Mouse (Mus musculus): Measurements from ENCODE around the gene Nfil3. TPM values are rescaled to one million over a fixed set of nuclear protein-coding genes. Genes with fewer than 3 reads are reported as not detected.

The Nfil3 gene
- polyA plus RNA-seq, 1 experiment from 2014 or later = 18.9 TPM

DNA sequence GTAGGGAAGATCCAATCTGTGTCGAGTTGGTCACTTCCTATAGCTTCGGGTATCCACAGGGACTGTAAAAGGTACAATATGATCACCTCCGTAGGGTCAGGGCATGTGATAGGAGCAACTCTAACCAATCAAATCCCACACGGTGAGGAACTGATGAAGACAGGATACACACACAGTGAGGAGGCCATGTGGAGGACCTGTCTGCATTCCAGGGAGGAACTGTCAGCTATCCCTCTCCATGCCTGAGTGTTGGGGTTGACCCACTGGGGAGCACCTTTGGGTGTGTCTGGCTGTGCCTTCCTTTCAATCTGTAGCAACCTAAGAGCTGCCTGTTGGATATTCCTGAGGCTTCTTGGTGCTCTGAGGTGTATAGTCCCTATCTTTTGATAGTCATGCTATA lies 18.0 kb downstream of the Nfil3 start:
- Histone ChIP-seq H3K36me3 (ENCODE audit: control insufficient read depth, insufficient read depth, low read length) (peaks cover 21% of the 10 kb centered on the region), H3K4me1 (ENCODE audit: control insufficient read depth, insufficient read depth, low read length) (no peaks in the 10 kb centered on the region), H3K4me3 (ENCODE audit: low read length) (no peak overlapping the region), H3K4me2 (replicated peaks; ENCODE audit: low read depth, low read length) (no peak overlapping the region), H3K9me3 (ENCODE audit: control insufficient read depth, low read length) (no peaks in the 10 kb centered on the region), H3K27ac (ENCODE audit: low read depth, low read length) (no peak overlapping the region), H3K27me3 (ENCODE audit: control insufficient read depth, insufficient read depth, low read length) (no peaks in the 10 kb centered on the region), H3K9ac (ENCODE audit: low read depth, low read length) (no peak overlapping the region)
- ATAC-seq (ENCODE audit: low FRiP score, low TSS enrichment) = no peak
- WGBS = 91% methylated on average over 4 of the region's 4 CpGs

DNA sequence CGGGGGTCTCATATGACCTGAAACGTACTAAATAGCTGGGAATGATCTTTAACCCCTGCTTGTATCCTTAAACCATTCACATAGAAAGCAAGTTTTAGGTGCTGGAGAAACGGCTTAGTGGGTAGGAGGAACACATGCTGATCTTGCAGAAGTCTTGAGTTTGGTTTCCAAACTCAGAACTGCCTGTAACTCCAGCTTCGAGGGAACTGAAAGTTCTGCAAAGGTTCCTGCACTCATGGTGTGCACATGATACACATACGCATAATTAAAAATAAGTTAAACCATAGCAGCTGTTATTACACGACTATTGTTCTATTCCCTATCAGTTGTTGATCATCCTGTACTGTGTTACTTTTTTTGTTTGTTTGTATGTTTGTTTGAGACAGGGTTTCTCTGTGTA lies 18.5 kb downstream of the Nfil3 start:
- Histone ChIP-seq H3K4me3 (ENCODE audit: low read length) (no peak overlapping the region), H3K27me3 (ENCODE audit: control insufficient read depth, insufficient read depth, low read length) (no peaks in the 10 kb centered on the region), H3K4me2 (replicated peaks; ENCODE audit: low read depth, low read length) (no peak overlapping the region), H3K9ac (ENCODE audit: low read depth, low read length) (no peak overlapping the region), H3K27ac (ENCODE audit: low read depth, low read length) (no peak overlapping the region), H3K4me1 (ENCODE audit: control insufficient read depth, insufficient read depth, low read length) (no peaks in the 10 kb centered on the region), H3K9me3 (ENCODE audit: control insufficient read depth, low read length) (no peaks in the 10 kb centered on the region), H3K36me3 (ENCODE audit: control insufficient read depth, insufficient read depth, low read length) (peaks cover 15% of the 10 kb centered on the region)
- no peak for ATAC-seq (ENCODE audit: low FRiP score, low TSS enrichment)
- 84% methylated on average over 6 of the region's 6 CpGs for WGBS

DNA sequence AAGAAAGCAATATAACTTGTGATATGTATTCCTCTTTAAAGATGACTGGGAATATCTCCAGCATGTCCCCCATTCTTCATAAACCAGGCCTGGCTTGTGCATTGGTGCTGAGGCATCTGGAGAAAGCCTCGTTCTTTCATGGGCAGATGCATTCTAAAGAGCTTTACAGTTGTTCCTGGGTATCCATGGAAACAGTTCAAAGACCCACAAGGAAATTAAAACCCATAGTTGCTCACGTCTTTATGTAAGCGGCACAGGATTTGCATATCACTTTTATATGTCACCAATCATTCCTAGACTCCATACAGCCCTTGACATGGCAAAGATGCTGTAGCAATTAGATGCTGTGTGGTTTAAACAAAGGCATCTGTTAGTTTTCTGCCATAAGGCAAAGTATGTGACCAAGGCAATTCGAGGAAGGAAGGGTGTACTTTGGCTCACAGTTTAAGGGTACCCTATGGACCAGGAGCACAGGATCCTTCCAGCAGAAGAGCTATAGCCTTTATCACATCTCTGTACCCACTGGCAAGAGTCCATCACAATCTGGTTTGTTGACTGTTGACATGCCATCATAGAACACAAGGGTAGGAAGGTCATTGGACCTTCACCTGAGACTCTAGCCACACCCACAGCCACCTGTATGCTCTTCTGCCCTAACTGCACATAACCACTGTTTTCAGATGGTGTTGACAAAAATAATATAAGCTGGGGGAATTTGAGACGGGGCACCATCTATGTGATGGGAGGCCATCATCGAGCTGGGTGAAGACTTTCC lies 26.9 kb downstream of the Nfil3 start:
- no peaks in the 10 kb centered on the region for H3K36me3 ChIP-seq (ENCODE audit: control insufficient read depth, insufficient read depth, low read length)
- no peak overlapping the region for H3K4me3 ChIP-seq (ENCODE audit: low read length)
- no peaks in the 10 kb centered on the region for H3K27me3 ChIP-seq (ENCODE audit: control insufficient read depth, insufficient read depth, low read length)
- H3K4me2 ChIP-seq (replicated peaks; ENCODE audit: low read depth, low read length) = no peak overlapping the region
- ATAC-seq (ENCODE audit: low FRiP score, low TSS enrichment) = no peak
- no peak overlapping the region for H3K9ac ChIP-seq (ENCODE audit: low read depth, low read length)
- 91% methylated on average over 6 of the region's 6 CpGs for WGBS
- H3K27ac ChIP-seq (ENCODE audit: low read depth, low read length) = no peak overlapping the region
- H3K9me3 ChIP-seq (ENCODE audit: control insufficient read depth, low read length) = peaks cover 2% of the 10 kb centered on the region; the same call in 1 of the 2 replicates
- no peaks in the 10 kb centered on the region for H3K4me1 ChIP-seq (ENCODE audit: control insufficient read depth, insufficient read depth, low read length)

DNA sequence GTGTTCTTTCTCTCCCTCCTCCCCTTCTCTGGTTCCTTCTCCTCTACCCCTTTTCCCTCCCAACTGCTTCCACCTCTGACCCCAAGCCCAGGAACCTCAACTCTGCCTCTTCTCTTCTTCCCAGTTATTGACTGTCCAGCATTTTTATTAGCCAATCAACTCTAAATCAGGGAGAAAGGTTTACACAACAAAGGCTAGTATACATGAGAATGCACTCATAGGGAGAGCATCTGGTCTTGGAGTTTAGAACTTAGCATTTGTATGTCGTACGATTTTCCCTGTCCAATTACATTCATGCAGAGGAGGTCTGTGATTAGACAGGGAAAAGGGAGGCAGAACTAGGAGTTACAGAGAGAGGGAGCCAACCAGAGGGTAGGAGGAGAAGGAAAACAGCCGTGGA lies 31.7 kb downstream of the Nfil3 start:
- no peaks in the 10 kb centered on the region for H3K4me1 ChIP-seq (ENCODE audit: control insufficient read depth, insufficient read depth, low read length)
- no peak overlapping the region for H3K4me3 ChIP-seq (ENCODE audit: low read length)
- peaks cover 2% of the 10 kb centered on the region; the same call in 1 of the 2 replicates for H3K9me3 ChIP-seq (ENCODE audit: control insufficient read depth, low read length)
- H3K4me2 ChIP-seq (replicated peaks; ENCODE audit: low read depth, low read length) = no peak overlapping the region
- WGBS = 82% methylated on average over 3 of the region's 3 CpGs
- no peak overlapping the region for H3K27ac ChIP-seq (ENCODE audit: low read depth, low read length)
- ATAC-seq (ENCODE audit: low FRiP score, low TSS enrichment) = no peak
- H3K36me3 ChIP-seq (ENCODE audit: control insufficient read depth, insufficient read depth, low read length) = no peaks in the 10 kb centered on the region
- H3K9ac ChIP-seq (ENCODE audit: low read depth, low read length) = no peak overlapping the region
- H3K27me3 ChIP-seq (ENCODE audit: control insufficient read depth, insufficient read depth, low read length) = no peaks in the 10 kb centered on the region

DNA sequence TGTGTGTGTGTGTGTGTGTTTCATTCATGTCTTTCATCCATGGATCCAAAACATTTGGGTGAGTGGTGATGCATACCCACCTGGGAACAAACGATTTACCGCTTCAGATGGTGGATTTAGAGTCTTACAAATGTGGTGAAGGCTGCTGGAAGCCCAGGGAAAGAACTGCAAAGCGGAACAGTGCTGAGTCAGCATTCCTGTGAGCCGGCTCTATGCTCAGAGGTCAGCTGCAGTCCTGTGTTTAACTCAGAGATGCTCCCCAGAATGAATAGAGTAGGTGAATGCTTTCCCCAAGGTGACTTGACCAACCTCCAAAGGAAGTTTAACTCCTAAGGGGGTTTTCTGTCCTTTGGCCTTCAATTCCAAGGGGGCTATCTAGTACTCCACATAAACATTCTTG lies 33.3 kb downstream of the Nfil3 start:
- Histone ChIP-seq H3K4me2 (replicated peaks; ENCODE audit: low read depth, low read length) (no peak overlapping the region), H3K27me3 (ENCODE audit: control insufficient read depth, insufficient read depth, low read length) (no peaks in the 10 kb centered on the region), H3K9me3 (ENCODE audit: control insufficient read depth, low read length) (peaks cover under 1% of the 10 kb centered on the region; the same call in 1 of the 2 replicates), H3K27ac (ENCODE audit: low read depth, low read length) (no peak overlapping the region), H3K36me3 (ENCODE audit: control insufficient read depth, insufficient read depth, low read length) (no peaks in the 10 kb centered on the region), H3K9ac (ENCODE audit: low read depth, low read length) (no peak overlapping the region), H3K4me3 (ENCODE audit: low read length) (no peak overlapping the region), H3K4me1 (ENCODE audit: control insufficient read depth, insufficient read depth, low read length) (no peaks in the 10 kb centered on the region)
- ATAC-seq (ENCODE audit: low FRiP score, low TSS enrichment) = no peak
- WGBS = 77% methylated on average over 4 of the region's 4 CpGs

DNA sequence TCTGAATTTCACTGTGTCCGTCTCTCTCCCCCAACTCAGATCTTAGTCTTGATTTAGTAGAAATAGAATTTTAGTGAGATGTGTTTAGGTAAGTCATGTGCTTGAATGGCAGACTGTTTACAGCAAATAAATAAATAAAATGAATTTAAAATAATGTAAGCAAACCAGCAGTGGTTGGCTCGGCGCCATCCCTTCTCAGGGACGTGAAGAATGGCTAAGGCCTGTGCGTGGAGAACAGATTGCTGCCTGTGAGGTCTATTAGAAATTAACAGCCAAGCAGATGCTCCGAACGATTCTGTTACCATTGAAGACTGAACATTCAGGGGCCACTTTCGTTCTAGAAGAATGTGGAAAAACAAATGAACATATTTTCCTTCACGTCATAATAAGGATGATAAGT lies 35.1 kb downstream of the Nfil3 start:
- 85% methylated on average over 9 of the region's 9 CpGs for WGBS
- Histone ChIP-seq H3K27me3 (ENCODE audit: control insufficient read depth, insufficient read depth, low read length) (no peaks in the 10 kb centered on the region), H3K36me3 (ENCODE audit: control insufficient read depth, insufficient read depth, low read length) (no peaks in the 10 kb centered on the region), H3K27ac (ENCODE audit: low read depth, low read length) (no peak overlapping the region), H3K9me3 (ENCODE audit: control insufficient read depth, low read length) (no peaks in the 10 kb centered on the region), H3K4me1 (ENCODE audit: control insufficient read depth, insufficient read depth, low read length) (no peaks in the 10 kb centered on the region), H3K9ac (ENCODE audit: low read depth, low read length) (no peak overlapping the region), H3K4me3 (ENCODE audit: low read length) (no peak overlapping the region), H3K4me2 (replicated peaks; ENCODE audit: low read depth, low read length) (no peak overlapping the region)
- no peak for ATAC-seq (ENCODE audit: low FRiP score, low TSS enrichment)

DNA sequence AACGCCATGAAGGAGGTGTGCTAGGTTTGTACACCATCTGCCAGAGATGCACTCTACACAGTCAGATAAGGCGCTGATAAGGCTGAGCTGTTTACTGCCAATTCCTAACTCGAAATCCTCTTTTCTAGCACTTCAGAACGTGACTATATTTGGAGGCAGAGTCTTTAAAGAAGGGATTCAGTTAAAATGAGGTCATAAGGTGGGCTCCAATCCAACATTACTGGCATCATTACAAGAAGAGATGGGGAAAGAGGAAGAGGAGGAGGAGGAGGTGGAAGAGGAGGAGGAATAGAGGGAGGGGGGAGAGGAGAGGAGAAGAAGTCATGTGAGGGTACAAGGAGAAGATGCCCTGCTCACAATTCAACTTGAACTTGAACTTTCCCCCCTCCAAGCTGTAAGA lies 36.8 kb downstream of the Nfil3 start:
- no peaks in the 10 kb centered on the region for H3K9me3 ChIP-seq (ENCODE audit: control insufficient read depth, low read length)
- no peak for ATAC-seq (ENCODE audit: low FRiP score, low TSS enrichment)
- H3K36me3 ChIP-seq (ENCODE audit: control insufficient read depth, insufficient read depth, low read length) = no peaks in the 10 kb centered on the region
- H3K27me3 ChIP-seq (ENCODE audit: control insufficient read depth, insufficient read depth, low read length) = no peaks in the 10 kb centered on the region
- no peak overlapping the region for H3K9ac ChIP-seq (ENCODE audit: low read depth, low read length)
- H3K4me1 ChIP-seq (ENCODE audit: control insufficient read depth, insufficient read depth, low read length) = no peaks in the 10 kb centered on the region
- H3K4me2 ChIP-seq (replicated peaks; ENCODE audit: low read depth, low read length) = no peak overlapping the region
- WGBS = 75% methylated on average over 4 of the region's 4 CpGs
- no peak overlapping the region for H3K27ac ChIP-seq (ENCODE audit: low read depth, low read length)
- no peak overlapping the region for H3K4me3 ChIP-seq (ENCODE audit: low read length)

DNA sequence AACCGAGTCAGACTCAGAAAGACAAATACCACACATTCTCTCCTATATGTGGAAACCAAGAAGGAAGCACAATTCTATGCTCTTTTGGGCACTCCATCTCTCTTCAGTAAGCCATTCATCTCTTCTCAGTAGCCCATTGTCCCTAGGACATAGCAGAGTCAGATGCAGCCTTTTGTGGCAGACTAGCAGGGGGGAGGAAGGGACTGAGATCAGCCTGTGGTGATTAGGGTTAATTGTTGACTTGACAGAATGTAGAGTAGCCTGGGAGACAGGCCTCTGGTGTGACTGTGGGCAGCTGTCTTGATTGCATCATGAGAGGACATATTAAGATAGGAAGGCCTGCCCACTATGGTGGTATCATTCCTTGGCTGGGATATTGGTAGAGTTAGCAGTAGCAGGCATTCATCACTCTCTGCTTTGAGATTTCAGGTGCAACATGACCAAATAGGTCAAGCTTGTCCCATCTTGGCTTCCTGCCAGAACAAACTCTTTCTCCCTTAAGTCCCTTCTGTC lies 37.9 kb downstream of the Nfil3 start:
- no peaks in the 10 kb centered on the region for H3K27me3 ChIP-seq (ENCODE audit: control insufficient read depth, insufficient read depth, low read length)
- no peak overlapping the region for H3K27ac ChIP-seq (ENCODE audit: low read depth, low read length)
- H3K9me3 ChIP-seq (ENCODE audit: control insufficient read depth, low read length) = no peaks in the 10 kb centered on the region
- no peaks in the 10 kb centered on the region for H3K36me3 ChIP-seq (ENCODE audit: control insufficient read depth, insufficient read depth, low read length)
- H3K4me3 ChIP-seq (ENCODE audit: low read length) = no peak overlapping the region
- WGBS = 92% methylated on average over 1 of the region's 1 CpGs
- H3K4me1 ChIP-seq (ENCODE audit: control insufficient read depth, insufficient read depth, low read length) = no peaks in the 10 kb centered on the region
- no peak overlapping the region for H3K9ac ChIP-seq (ENCODE audit: low read depth, low read length)
- ATAC-seq (ENCODE audit: low FRiP score, low TSS enrichment) = no peak
- no peak overlapping the region for H3K4me2 ChIP-seq (replicated peaks; ENCODE audit: low read depth, low read length)

DNA sequence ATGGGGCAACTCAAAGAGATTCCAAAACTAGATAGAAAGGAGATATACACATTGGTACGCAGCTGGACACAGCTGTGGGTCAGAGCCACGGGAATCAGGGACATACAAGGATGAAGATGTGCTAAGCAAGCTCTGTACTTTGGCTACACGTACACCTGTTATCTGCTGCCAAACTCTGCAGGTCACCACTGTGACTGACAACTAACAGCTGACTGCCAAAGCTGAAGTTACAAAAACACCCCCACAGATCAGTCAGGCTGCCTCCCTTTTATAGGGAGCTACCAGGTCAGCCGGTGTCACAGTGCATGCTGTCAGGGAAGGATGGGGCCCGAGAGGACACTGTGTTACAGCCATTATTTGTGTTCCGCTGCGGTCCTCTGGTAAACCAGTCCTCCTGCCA lies 39.9 kb downstream of the Nfil3 start:
- Histone ChIP-seq H3K9ac (ENCODE audit: low read depth, low read length) (no peak overlapping the region), H3K36me3 (ENCODE audit: control insufficient read depth, insufficient read depth, low read length) (no peaks in the 10 kb centered on the region), H3K27ac (ENCODE audit: low read depth, low read length) (no peak overlapping the region), H3K9me3 (ENCODE audit: control insufficient read depth, low read length) (no peaks in the 10 kb centered on the region), H3K4me3 (ENCODE audit: low read length) (no peak overlapping the region), H3K27me3 (ENCODE audit: control insufficient read depth, insufficient read depth, low read length) (no peaks in the 10 kb centered on the region), H3K4me1 (ENCODE audit: control insufficient read depth, insufficient read depth, low read length) (no peaks in the 10 kb centered on the region), H3K4me2 (replicated peaks; ENCODE audit: low read depth, low read length) (no peak overlapping the region)
- no peak for ATAC-seq (ENCODE audit: low FRiP score, low TSS enrichment)
- WGBS = 65% methylated on average over 7 of the region's 7 CpGs
